Mouse (Mus musculus): ENCODE measurements at regions not wholly inside any gene's neighbourhood (a gene's known extent, or its start where the extent isn't known, plus 50 kb on each side); places are given as distances from the start of the nearest gene placed in this dataset.
A peak's percentile ranks its signal among the peaks of the same experiment; 100 is the strongest.

DNA sequence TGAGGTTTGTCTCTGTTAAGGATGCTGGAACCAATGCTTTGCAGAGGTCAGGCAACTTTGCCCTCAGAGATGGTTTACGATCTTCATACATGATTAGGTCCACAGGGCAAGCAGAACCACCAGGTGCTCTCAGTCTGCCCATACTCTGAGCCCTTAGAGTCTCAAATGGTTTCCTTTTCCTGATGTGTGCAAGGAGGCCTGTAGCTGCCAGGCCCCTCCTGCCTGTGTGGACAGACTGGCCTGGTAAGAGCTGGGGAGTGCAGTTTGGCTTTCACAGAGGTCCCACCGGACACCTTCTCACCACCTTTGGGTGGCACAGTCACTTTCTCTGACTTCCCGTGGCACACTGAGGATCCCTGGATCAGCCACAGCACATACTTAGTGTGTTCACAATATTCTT lies 186.6 kb upstream of the Spdye4c start:
- dilution Hi-C loops (cut with MboI; ENCODE audit: extremely low pct_ligation_motif_present, extremely low pct_unique_long_range_greater_than_20kb, low sequenced_read_pairs) = no loop called here
- H3K36me3 ChIP-seq (replicated peaks in 1 of 2; ENCODE audit: control insufficient read depth in 1 of 2, insufficient read depth in 1 of 2, low read length in 1 of 2) = peaks cover under 1 to 21% of the 10 kb centered on the region in 2 experiments
- H3K27me3 ChIP-seq (replicated peaks) = no peaks in the 10 kb centered on the region
- peak overlapping the region; percentile 66; the same call in 1 of the 2 replicates for H3K4me2 ChIP-seq (ENCODE audit: insufficient read depth, low read depth, poor library complexity, severe bottlenecking)
- H3K4me3 ChIP-seq (replicated peaks in 1 of 3; ENCODE audit: low read depth in 2 of 3, low read length in 2 of 3, poor library complexity in 1 of 3) = no peak overlapping the region
- peaks cover 8% of the 10 kb centered on the region for H3K9me3 ChIP-seq (replicated peaks; ENCODE audit: low read length)
- no peak overlapping the region for H3K9ac ChIP-seq (ENCODE audit: insufficient read depth, low read depth)
- peaks cover 29 to 76% of the 10 kb centered on the region in 2 experiments for H3K4me1 ChIP-seq (ENCODE audit: control insufficient read depth in 1 of 2, insufficient read depth in 2 of 2)
- H3K79me2 ChIP-seq (replicated peaks; ENCODE audit: control insufficient read depth, extremely low read depth, insufficient read depth, poor library complexity, severe bottlenecking) = 0 out of 2 replicates have a peak, but pooled peaks cover 2% of the 10 kb centered on the region
- no peak overlapping the region for H3K27ac ChIP-seq (ENCODE audit: insufficient read depth, low read depth)
- no peak for TF ChIP-seq BHLHE40 (IDR thresholded peaks at IDR 0.05; ENCODE audit: low read depth, low read length)
- 0 out of 2 replicates have a peak, but pooled peaks have one; percentile 27 for TF ChIP-seq EP300 (IDR thresholded peaks at IDR 0.05; ENCODE audit: low read length)
- in situ Hi-C loops (cut with MboI; ENCODE audit: low pct_ligation_motif_present, low pct_unique_long_range_greater_than_20kb, low sequenced_read_pairs) = loop anchor here (5.0 to 10.0 kb wide), 3 partner anchors 140 to 512 kb away; no protein-coding TSS in a partner anchor
- DNase-seq (ENCODE audit: extremely low read depth) = no peak

DNA sequence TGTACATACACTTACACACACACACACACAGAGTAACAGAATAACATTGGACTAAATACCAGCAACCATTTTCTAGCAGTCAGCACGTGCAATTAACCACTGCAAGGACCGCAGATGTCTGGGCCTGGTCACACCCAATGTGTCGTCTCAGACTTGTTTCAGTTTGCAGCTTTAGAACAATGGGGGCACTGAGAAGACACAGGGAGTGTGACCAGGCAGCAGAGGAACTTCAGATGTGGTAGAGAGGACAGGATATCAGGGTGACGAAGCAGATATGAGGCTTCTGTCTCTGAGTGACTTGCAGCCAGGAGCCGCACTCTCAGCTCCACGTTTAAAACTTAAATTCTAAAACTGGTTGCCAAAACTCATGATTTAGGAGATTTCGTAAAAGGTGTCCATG lies 183.9 kb upstream of the Spdye4c start:
- H3K27ac ChIP-seq (ENCODE audit: insufficient read depth, low read depth) = no peak overlapping the region
- H3K9ac ChIP-seq (ENCODE audit: insufficient read depth, low read depth) = no peak overlapping the region
- H3K4me3 ChIP-seq (replicated peaks in 1 of 3; ENCODE audit: low read depth in 2 of 3, low read length in 2 of 3, poor library complexity in 1 of 3) = no peak overlapping the region
- H3K9me3 ChIP-seq (replicated peaks; ENCODE audit: low read length) = peaks cover 10% of the 10 kb centered on the region
- no peak overlapping the region for H3K4me2 ChIP-seq (ENCODE audit: insufficient read depth, low read depth, poor library complexity, severe bottlenecking)
- H3K79me2 ChIP-seq (replicated peaks; ENCODE audit: control insufficient read depth, extremely low read depth, insufficient read depth, poor library complexity, severe bottlenecking) = 0 out of 2 replicates have a peak, but pooled peaks cover 2% of the 10 kb centered on the region
- no peak for DNase-seq (ENCODE audit: extremely low read depth)
- H3K27me3 ChIP-seq (replicated peaks) = no peaks in the 10 kb centered on the region
- in situ Hi-C loops (cut with MboI; ENCODE audit: low pct_ligation_motif_present, low pct_unique_long_range_greater_than_20kb, low sequenced_read_pairs) = loop anchor here (10.0 kb wide), 1 partner anchor 138 kb away; no protein-coding TSS in a partner anchor
- peaks cover 5 to 12% of the 10 kb centered on the region in 2 experiments for H3K36me3 ChIP-seq (replicated peaks in 1 of 2; ENCODE audit: control insufficient read depth in 1 of 2, insufficient read depth in 1 of 2, low read length in 1 of 2)
- H3K4me1 ChIP-seq (ENCODE audit: control insufficient read depth in 1 of 2, insufficient read depth in 2 of 2) = peaks cover 25 to 81% of the 10 kb centered on the region in 2 experiments
- dilution Hi-C loops (cut with MboI; ENCODE audit: extremely low pct_ligation_motif_present, extremely low pct_unique_long_range_greater_than_20kb, low sequenced_read_pairs) = no loop called here
- TF ChIP-seq SIN3A (IDR thresholded peaks at IDR 0.05; ENCODE audit: low read length) = no peak
- no peak for TF ChIP-seq ZMIZ1 (IDR thresholded peaks at IDR 0.05; ENCODE audit: low read depth, low read length)
- TF ChIP-seq UBTF (IDR thresholded peaks at IDR 0.05; ENCODE audit: low read depth, low read length) = no peak
- TF ChIP-seq RCOR1 (conservative IDR thresholded peaks at IDR 0.05; ENCODE audit: low read depth, low read length) = no peak
- no peak for TF ChIP-seq ETS1 (conservative IDR thresholded peaks at IDR 0.05; ENCODE audit: low read depth, low read length)
- TF ChIP-seq GABPA (IDR thresholded peaks at IDR 0.05; ENCODE audit: insufficient replicate concordance, low read depth, low read length) = no peak
- TF ChIP-seq NRF1 (IDR thresholded peaks at IDR 0.05; ENCODE audit: low read depth, low read length) = no peak
- TF ChIP-seq MAX (IDR thresholded peaks at IDR 0.05; ENCODE audit: low read length) = no peak
- no peak for TF ChIP-seq ELF1 (IDR thresholded peaks at IDR 0.05; ENCODE audit: low read depth, low read length)

DNA sequence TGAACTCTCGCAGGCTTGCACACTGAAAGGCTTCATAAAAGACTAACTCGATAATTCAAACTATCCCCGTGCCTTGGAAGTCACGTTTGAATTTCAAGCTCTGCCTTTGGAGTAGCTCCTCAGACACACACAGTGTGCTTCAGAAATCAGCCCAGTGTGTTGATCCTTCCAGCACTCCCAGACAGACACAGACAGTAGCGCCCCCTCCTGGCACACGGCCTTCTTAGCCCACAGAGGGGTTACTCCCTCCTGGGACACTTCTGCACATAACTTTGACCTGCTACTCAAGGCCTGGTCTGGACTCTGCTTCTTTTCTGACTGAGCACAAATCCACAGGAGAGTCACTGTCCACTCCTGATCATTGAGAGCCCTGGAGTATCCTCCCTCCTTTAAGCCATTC lies 182.3 kb upstream of the Spdye4c start:
- H3K27ac ChIP-seq (ENCODE audit: insufficient read depth, low read depth) = no peak overlapping the region
- peak; percentile 66 for DNase-seq (ENCODE audit: extremely low read depth)
- no peak overlapping the region for H3K4me3 ChIP-seq (replicated peaks in 1 of 3; ENCODE audit: low read depth in 2 of 3, low read length in 2 of 3, poor library complexity in 1 of 3)
- dilution Hi-C loops (cut with MboI; ENCODE audit: extremely low pct_ligation_motif_present, extremely low pct_unique_long_range_greater_than_20kb, low sequenced_read_pairs) (no loop called here), in situ Hi-C loops (cut with MboI; ENCODE audit: low pct_ligation_motif_present, low pct_unique_long_range_greater_than_20kb, low sequenced_read_pairs) (loop anchor here (10.0 kb wide), 1 partner anchor 136 kb away; no protein-coding TSS in a partner anchor)
- no peak overlapping the region for H3K4me2 ChIP-seq (ENCODE audit: insufficient read depth, low read depth, poor library complexity, severe bottlenecking)
- H3K9me3 ChIP-seq (replicated peaks; ENCODE audit: low read length) = peaks cover 10% of the 10 kb centered on the region
- peaks cover 5 to 11% of the 10 kb centered on the region in 2 experiments for H3K36me3 ChIP-seq (replicated peaks in 1 of 2; ENCODE audit: control insufficient read depth in 1 of 2, insufficient read depth in 1 of 2, low read length in 1 of 2)
- TF ChIP-seq MXI1 (IDR thresholded peaks at IDR 0.05; ENCODE audit: low read depth, low read length) (no peak), ZC3H11A (IDR thresholded peaks at IDR 0.05; ENCODE audit: low read depth, low read length) (peak; percentile 19; the same call in 1 of the 2 replicates), RAD21 (IDR thresholded peaks at IDR 0.05; ENCODE audit: low read depth, low read length) (peak; percentile 74), SMC3 (IDR thresholded peaks at IDR 0.05; ENCODE audit: low read depth, low read length) (peak; percentile 78), CTCF (conservative IDR thresholded peaks at IDR 0.05 in 1 of 2, IDR thresholded peaks at IDR 0.05 in 1 of 2; ENCODE audit: low read depth in 2 of 2, low read length in 2 of 2) (peak; percentile 64 to 77), TCF12 (IDR thresholded peaks at IDR 0.05; ENCODE audit: low read depth, low read length) (no peak), USF1 (IDR thresholded peaks at IDR 0.05; ENCODE audit: low read depth, low read length) (no peak), HCFC1 (IDR thresholded peaks at IDR 0.05; ENCODE audit: low read depth, low read length) (no peak)
- no peak overlapping the region for H3K9ac ChIP-seq (ENCODE audit: insufficient read depth, low read depth)
- peaks cover 21 to 81% of the 10 kb centered on the region in 2 experiments for H3K4me1 ChIP-seq (ENCODE audit: control insufficient read depth in 1 of 2, insufficient read depth in 2 of 2)
- H3K27me3 ChIP-seq (replicated peaks) = no peaks in the 10 kb centered on the region
- H3K79me2 ChIP-seq (replicated peaks; ENCODE audit: control insufficient read depth, extremely low read depth, insufficient read depth, poor library complexity, severe bottlenecking) = 0 out of 2 replicates have a peak, but pooled peaks cover 2% of the 10 kb centered on the region

Data from CH12.LX (cell line).